Mouse (Mus musculus) stomach, embryonic 14.5 days (tissue): ENCODE measurements around the gene Tmcc2. TPM values are rescaled to one million over a fixed set of nuclear protein-coding genes. Genes with fewer than 3 reads are reported as not detected.

ENCODE experiments used
- ATAC-seq: fragments of 200-750 bp; cut with Nextera tagmentation; 2 replicates; pipeline ENCODE4 v1.8.0; 2017; ENCODE audit warnings: low read depth, moderate TSS enrichment; ENCODE audit not compliant: insufficient number of reproducible peaks, insufficient read depth, low FRiP score
- H3K27ac ChIP-seq: fragments of 300-500 bp; sonication (generic); 2 replicates; pipeline ENCODE4 v1.5.1; 2014; ENCODE audit warnings: mild to moderate bottlenecking, low read length, moderate library complexity, mixed read lengths
- H3K27me3 ChIP-seq: fragments of 300-500 bp; sonication (generic); 2 replicates; pipeline ENCODE4 v1.6.1; 2014; ENCODE audit warnings: low read length, control low read depth, mixed read lengths; ENCODE audit not compliant: control insufficient read depth, insufficient read depth
- H3K36me3 ChIP-seq: fragments of 300-500 bp; sonication (generic); 2 replicates; pipeline ENCODE4 v1.6.1; 2014; ENCODE audit warnings: mild to moderate bottlenecking, control low read depth, low read length, moderate library complexity, mixed read lengths; ENCODE audit not compliant: control insufficient read depth, insufficient read depth
- H3K4me1 ChIP-seq: fragments of 300-500 bp; sonication (generic); 2 replicates; pipeline ENCODE4 v1.6.1; 2014; ENCODE audit warnings: low read length, control low read depth, mixed read lengths; ENCODE audit not compliant: control insufficient read depth, insufficient read depth
- H3K4me2 ChIP-seq: fragments of 300-500 bp; sonication (generic); replicated peaks from 2 replicates; pipeline ENCODE4 v1.6.1; 2014; ENCODE audit warnings: low read depth, low read length, control low read depth
- H3K4me3 ChIP-seq: fragments of 300-500 bp; sonication (generic); 2 replicates; pipeline ENCODE4 v1.5.1; 2014; ENCODE audit warnings: low read depth, low read length, control low read depth
- H3K9ac ChIP-seq: fragments of 300-500 bp; sonication (generic); replicated peaks from 2 replicates; pipeline ENCODE4 v1.6.1; 2014; ENCODE audit warnings: low read depth, mild to moderate bottlenecking, control low read depth, low read length, moderate library complexity, mixed read lengths
- H3K9me3 ChIP-seq: fragments of 300-500 bp; sonication (generic); 2 replicates; pipeline ENCODE4 v1.6.1; 2016; ENCODE audit warnings: low read depth, low read length, control low read depth; ENCODE audit not compliant: control insufficient read depth
- WGBS: fragments of 180-500 bp; shearing (Covaris S2); extraction: QIAGEN DNeasy Blood & Tissue Kit; methylation state at CpG from one replicate; pipeline ENCODE4 v1.1.7; 2014; 5-methylcytosine and 5-hydroxymethylcytosine counted together
- polyA plus RNA-seq: library from polyadenylated mRNA; unstranded; fragments of >200 nt; fragmentation: Nextera tagmentation; extraction: Ambion mirVana; gene quantifications from 2 replicates; pipeline ENCODE4 v1.2.1, GENCODE M21; 2014

The Tmcc2 gene
- polyA plus RNA-seq, 1 experiment from 2014 or later: 7.1 TPM

DNA sequence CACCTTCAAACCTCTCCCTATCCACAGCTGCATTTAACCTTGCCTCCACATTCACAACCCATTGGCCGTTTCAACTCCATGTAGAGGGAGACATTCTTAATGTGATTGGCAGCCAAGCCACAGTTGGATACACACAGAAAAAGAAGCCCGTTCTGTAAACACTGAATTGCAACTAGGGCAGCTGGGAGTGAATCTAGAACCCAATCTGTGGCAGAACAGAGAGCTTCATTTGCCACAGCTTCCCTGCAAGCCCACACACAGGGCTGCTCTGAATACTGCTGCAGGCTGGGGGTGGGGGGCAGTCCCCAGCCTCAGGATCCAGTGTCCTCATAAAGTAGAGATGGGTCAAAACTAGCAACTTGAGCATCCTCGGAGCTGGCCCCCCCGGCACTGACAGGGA, 4.8 kb downstream of the Tmcc2 start:
- WGBS: 69% methylated on average over 4 of the region's 4 CpGs

DNA sequence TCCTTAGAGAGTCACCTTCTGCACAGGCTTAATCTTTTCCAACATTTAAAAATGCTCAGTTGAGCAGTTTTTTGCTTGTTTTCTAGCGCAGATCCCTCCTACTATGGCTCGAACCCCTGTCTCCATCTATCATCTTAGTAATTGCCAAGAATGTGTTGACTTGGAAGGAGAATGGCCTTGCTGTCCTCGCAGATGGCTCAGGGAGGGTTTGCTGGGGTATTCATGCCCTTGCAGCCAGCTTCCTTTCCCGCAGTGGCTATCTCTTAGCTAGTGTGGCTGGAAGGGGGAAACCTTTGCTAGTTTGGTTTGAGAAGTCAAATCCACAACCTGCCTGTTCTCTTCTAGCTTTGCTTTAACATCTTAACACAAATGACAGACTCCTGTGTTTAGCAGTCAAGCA, 5.4 kb downstream of the Tmcc2 start:
- Histone ChIP-seq H3K4me2 (no peak overlapping the region), H3K4me3 (no peak overlapping the region), H3K9me3 (no peaks in the 10 kb centered on the region), H3K36me3 (0 out of 2 replicates have a peak, but pooled peaks cover 6% of the 10 kb centered on the region), H3K9ac (no peak overlapping the region), H3K27me3 (no peaks in the 10 kb centered on the region), H3K27ac (no peak overlapping the region), H3K4me1 (peaks cover 31% of the 10 kb centered on the region)
- ATAC-seq: no peak
- 47% methylated on average over 4 of the region's 4 CpGs for WGBS

More for the DNA sequence above, 4.8 kb downstream of the Tmcc2 start:
- no peaks in the 10 kb centered on the region for H3K27me3 ChIP-seq
- H3K9me3 ChIP-seq: no peaks in the 10 kb centered on the region
- 0 out of 2 replicates have a peak, but pooled peaks cover 3% of the 10 kb centered on the region for H3K36me3 ChIP-seq
- H3K27ac ChIP-seq: no peak overlapping the region
- H3K4me3 ChIP-seq: no peak overlapping the region
- no peak overlapping the region for H3K4me2 ChIP-seq
- no peak for ATAC-seq
- no peak overlapping the region for H3K9ac ChIP-seq
- H3K4me1 ChIP-seq: peaks cover 31% of the 10 kb centered on the region

- Histone ChIP-seq H3K4me1 (peaks cover 31% of the 10 kb centered on the region), H3K9ac (no peak overlapping the region), H3K27me3 (no peaks in the 10 kb centered on the region), H3K9me3 (no peaks in the 10 kb centered on the region), H3K36me3 (peaks cover 6% of the 10 kb centered on the region; the same call in 1 of the 2 replicates), H3K27ac (no peak overlapping the region), H3K4me3 (no peak overlapping the region), H3K4me2 (no peak overlapping the region)
- ATAC-seq: no peak
- 44% methylated on average over 14 of the region's 14 CpGs for WGBS
Measured at GRCm38 (mm10) chr1:132385266-132385665, 5.8 kb downstream of the Tmcc2 start.

DNA sequence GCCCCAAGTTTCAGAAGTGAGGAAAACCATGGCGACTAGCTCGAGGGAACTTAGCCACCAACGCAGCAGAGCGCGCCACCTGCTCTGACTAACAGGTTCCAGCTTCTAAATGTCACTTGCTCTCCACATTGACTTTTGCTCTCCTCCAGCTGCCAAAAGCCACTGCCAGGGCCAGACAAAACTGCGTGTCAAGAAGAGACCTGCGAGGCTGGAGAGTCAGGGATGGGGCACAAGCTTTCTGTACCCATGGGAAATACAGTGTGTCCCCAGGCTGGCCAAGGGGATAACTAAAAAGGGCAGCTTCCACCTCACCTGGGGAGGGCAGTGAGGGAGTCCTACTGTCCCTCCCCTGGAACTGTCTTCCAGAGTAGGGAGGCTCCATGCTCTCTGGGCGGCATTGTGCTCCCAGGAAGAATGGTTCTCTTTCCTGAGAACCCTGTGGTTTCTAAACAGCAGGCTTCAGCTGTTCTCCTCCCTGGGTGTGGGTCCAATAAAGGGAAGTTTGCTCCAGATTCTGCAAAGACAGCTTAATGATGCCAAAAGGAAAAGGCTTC, 7.0 kb downstream of the Tmcc2 start:
- 95% methylated on average over 8 of the region's 8 CpGs for WGBS

DNA sequence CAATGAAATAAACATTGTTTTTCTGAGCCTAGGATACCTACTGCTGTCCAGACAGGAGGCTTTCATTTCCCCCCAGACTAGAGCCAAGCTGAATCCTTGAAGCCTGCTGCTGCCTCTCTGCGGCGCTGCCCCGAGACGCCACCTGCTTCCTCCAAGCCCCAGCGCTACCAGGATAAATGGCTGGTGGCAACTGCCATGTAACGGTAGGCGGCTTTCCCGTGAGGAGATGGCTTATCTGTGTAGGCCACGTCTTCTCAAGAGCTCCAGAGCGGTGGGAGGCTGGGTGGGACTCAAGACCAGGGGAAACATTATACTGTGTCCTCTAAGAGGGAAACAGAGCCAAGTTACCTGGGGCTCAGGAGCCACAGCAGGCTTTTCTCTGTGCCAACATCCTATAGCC, 9.2 kb downstream of the Tmcc2 start:
- Histone ChIP-seq H3K27me3 (no peaks in the 10 kb centered on the region), H3K4me1 (peaks cover 15% of the 10 kb centered on the region), H3K27ac (no peak overlapping the region), H3K4me2 (no peak overlapping the region), H3K4me3 (no peak overlapping the region), H3K36me3 (peaks cover 20% of the 10 kb centered on the region), H3K9ac (no peak overlapping the region), H3K9me3 (no peaks in the 10 kb centered on the region)
- WGBS: 71% methylated on average over 10 of the region's 10 CpGs
- ATAC-seq: no peak

More for the DNA sequence above, 7.0 kb downstream of the Tmcc2 start:
- Histone ChIP-seq H3K27me3 (no peaks in the 10 kb centered on the region), H3K4me3 (no peak overlapping the region), H3K27ac (no peak overlapping the region), H3K9ac (no peak overlapping the region), H3K36me3 (peaks cover 16% of the 10 kb centered on the region), H3K4me2 (no peak overlapping the region), H3K9me3 (no peaks in the 10 kb centered on the region), H3K4me1 (peaks cover 21% of the 10 kb centered on the region)
- no peak for ATAC-seq

- no peak overlapping the region for H3K9ac ChIP-seq
- no peak overlapping the region for H3K4me2 ChIP-seq
- WGBS: 86% methylated on average over 27 of the region's 27 CpGs
- no peaks in the 10 kb centered on the region for H3K9me3 ChIP-seq
- H3K27me3 ChIP-seq: no peaks in the 10 kb centered on the region
- H3K27ac ChIP-seq: no peak overlapping the region
- ATAC-seq: no peak
- H3K4me3 ChIP-seq: no peak overlapping the region
- H3K36me3 ChIP-seq: peaks cover 20% of the 10 kb centered on the region
- H3K4me1 ChIP-seq: peaks cover 23% of the 10 kb centered on the region
Measured at GRCm38 (mm10) chr1:132380550-132381100, 10.5 kb downstream of the Tmcc2 start.

- 79% methylated on average over 3 of the region's 3 CpGs for WGBS
- H3K9ac ChIP-seq: no peak overlapping the region
- no peaks in the 10 kb centered on the region for H3K27me3 ChIP-seq
- H3K4me2 ChIP-seq: no peak overlapping the region
- H3K4me3 ChIP-seq: no peak overlapping the region
- H3K27ac ChIP-seq: no peak overlapping the region
- H3K36me3 ChIP-seq: peaks cover 20% of the 10 kb centered on the region
- H3K4me1 ChIP-seq: peaks cover 36% of the 10 kb centered on the region
- no peak for ATAC-seq
- no peaks in the 10 kb centered on the region for H3K9me3 ChIP-seq
Measured at GRCm38 (mm10) chr1:132377811-132378210, 13.3 kb downstream of the Tmcc2 start.

DNA sequence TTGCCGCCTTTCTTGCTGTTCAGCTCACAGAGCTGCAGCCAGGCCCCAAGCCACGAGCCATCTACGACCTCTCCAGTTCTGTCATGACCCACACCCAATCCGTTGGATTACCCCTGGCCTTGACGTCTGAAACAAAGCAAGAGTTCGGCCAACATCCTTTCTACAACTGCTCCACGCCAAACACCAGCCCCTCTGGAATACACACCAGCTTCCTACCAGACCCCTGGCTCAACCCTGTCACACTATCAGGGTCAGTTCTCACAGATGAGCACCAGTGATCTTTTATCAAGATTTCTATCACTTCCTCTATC, 14.1 kb downstream of the Tmcc2 start:
- H3K4me1 ChIP-seq: peaks cover 39% of the 10 kb centered on the region
- no peak overlapping the region for H3K9ac ChIP-seq
- H3K4me2 ChIP-seq: no peak overlapping the region
- H3K27ac ChIP-seq: peak overlapping the region; percentile 30; the same call in 1 of the 2 replicates
- WGBS: 37% methylated on average over 7 of the region's 7 CpGs
- no peaks in the 10 kb centered on the region for H3K9me3 ChIP-seq
- no peak overlapping the region for H3K4me3 ChIP-seq
- no peak for ATAC-seq
- H3K36me3 ChIP-seq: peaks cover 20% of the 10 kb centered on the region
- no peaks in the 10 kb centered on the region for H3K27me3 ChIP-seq
